Mouse (Mus musculus) kidney, adult 9 months (tissue): ENCODE data around the gene Mob3c.

Source experiments
- DNase-seq: peaks from one replicate; pipeline ENCODE4 v3.0.0; 2022

Mob3c gene

DNA sequence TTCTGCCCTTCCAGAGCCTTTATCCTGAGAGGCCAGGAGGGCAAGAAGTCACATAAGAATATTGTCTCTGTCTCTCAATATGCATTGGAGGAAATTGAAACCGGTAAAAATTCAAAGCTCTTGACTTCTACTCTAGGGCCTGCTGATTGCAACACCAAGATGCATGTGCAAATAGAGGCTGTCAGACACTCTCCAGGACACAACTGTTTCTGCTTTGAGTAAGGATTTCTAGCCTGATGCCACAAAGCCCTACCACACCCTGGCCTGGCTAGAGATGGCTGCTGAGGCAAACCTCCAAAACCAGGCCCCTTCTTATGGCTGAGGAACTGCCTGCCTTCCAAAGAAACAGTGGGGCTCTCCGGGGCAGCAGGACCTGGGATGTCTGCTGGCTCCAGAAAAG is 7.7 kb downstream of the Mob3c start:
- no peak for DNase-seq

DNA sequence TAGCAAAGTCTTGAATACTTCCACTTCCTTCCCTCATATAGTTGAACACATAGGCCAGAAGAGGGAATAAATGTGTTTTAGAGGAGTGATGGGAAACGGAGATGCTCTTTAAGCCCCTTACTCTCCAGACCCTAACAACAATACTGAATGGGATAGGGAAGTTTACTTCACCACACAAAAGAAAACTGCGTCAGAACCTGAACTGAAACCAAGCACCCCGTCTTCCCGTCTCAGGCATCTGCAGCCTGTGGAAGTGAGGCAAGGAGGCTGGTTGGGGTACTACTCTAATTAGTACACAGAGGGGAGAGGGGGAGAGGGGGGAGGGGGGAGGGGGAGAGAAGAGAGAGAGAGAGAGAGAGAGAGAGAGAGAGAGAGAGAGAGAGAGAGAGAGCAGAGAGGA is 10.3 kb downstream of the Mob3c start:
- DNase-seq, result no peak

DNA sequence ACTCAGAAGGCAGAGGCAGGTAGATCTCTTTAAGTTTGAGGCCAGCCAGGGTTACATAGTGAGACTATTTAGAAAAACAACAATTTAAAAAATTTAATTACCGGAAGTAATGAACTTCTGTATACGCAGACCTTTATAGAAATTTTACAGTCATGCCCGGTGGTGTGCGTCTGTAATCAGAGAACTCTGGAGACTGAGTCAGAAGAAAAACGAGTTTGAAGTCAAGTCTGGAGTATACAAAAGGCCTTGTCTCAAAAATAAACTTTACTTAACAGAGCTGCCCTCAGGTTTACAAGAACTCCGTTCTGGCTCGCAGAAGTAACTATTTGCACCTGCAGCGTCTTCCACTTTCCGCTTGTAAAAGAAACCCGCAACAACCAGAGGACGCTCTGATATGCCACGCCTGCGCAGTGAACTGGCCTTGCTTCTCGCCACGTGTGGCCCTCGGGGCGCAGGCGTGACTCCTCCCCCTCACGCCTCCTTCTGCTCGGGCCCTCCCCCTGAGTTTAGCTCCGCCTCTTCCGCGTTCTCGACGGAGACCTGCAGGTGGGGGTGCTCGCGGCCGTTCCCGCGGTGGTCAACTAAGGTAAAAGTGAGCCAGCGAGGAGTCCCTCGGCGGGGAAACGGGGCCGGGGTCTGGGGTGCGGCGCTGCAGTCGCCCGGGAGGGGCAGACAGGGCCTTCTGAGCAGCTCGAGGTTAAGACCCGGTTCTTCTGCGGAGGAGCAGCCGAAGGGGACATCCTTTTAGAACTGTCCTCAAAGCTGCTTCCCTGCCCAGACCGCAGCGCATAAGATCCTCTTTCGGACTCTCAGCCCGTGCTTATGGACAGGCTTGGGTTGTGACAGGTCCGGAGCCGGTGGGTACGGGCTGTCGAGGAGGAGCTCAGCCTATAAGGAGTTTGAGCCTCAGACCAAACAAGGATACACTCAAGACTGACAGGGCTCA is 11.1 kb downstream of the Mob3c start, which contains the start of gene Mknk1:
Gene Mknk1, plus strand, starts transcription at position 503 of the 946 bp plus-strand sequence.
- DNase-seq, result peak; percentile 96

DNA sequence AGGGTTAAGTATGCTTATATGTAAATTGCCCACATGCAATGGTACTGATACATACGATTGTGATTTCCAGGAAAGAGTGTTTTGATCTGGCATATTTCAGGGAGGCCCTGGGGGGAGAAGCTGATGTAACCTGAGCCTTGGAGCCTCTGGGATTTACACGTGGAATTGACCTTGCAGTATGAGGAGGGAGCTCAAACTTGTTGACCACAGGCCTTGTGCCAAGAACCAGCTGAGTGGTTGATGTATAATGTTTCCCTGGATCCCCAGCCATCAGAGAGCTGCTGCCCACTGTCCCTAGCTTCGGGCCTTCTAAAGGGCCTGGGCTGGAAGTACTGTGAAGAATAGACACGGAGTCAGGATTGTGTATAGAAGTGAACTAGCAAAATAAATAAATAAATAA is 12.1 kb downstream of the Mob3c start:
- peak; percentile 40 for DNase-seq

DNA sequence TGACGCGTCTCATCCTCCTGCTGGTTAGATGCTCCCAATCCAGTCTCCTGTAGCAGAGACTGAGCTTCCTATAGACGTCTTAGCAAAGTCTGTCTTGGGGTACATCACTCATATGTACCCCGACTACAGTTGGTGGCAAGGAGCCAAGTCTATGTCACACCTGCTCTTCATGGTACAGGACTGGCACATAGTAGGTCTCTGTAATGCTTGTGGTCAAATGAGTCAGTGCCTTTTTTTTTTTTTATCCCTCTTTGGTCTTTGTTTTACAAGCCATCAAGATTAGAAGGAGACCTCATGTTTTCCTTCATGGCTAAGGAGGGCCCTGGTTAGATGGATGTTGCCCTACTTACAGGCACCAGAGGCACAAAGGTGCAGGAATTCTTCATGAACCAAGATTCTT is 12.9 kb downstream of the Mob3c start:
- no peak for DNase-seq

DNA sequence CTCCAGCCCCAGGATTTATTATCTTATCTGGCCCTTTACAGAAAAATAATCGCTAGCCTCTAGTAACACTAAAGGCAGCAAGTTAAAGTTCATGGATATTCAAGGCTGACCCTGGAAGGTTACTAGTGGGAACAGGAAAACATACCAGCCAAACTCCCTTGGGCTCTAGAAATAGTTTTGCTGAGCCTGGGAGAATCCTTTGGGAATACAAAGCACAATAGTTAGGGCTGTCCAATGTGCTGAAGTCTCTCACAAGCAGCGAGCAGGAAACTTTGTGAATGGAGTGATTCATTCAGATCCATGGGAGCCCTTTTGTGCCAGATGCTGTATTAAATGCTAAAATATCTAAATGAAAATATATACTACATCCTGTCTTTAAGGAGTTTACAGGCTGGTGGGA is 18.8 kb downstream of the Mob3c start:
- peak; percentile 41 for DNase-seq

DNA sequence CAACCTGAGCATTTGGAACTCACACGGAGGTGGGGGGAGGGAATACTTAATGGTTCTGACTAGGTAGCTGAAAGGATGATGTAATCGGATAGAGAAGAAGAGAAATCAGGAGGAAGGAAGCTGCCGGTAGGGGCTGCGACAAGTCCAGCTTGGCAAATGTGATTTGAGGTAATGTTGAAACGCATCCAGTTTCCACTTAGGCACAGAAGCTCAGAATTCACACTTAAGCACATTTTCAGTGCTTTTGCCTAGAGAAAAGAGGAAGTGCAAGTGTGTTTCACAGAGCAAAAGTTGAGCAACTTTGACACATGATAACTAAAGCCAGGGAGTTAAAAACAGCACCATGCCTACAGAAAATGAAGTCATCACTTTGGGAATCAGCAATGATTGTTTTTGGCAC is 19.5 kb downstream of the Mob3c start:
- peak; percentile 23 for DNase-seq

DNA sequence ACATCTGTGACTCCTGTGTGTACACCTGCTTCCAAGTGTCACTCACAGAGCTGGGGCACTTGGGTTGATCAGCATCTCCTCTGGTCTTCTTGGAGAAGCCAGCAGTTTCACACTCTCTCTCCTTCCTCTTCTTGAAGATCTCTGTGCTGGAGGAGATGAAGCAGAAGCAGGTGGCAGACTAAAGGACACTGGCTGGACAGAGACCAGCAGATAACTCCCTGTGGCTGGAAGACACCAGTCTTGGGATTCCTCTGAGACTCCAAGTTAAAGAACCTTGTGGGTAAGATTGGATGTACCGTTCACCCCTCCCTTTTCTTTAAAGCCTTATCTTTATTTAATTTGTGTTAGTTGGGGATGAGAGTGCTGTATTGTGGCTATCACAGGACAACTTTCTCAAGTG is 20.2 kb downstream of the Mob3c start:
- no peak for DNase-seq

DNA sequence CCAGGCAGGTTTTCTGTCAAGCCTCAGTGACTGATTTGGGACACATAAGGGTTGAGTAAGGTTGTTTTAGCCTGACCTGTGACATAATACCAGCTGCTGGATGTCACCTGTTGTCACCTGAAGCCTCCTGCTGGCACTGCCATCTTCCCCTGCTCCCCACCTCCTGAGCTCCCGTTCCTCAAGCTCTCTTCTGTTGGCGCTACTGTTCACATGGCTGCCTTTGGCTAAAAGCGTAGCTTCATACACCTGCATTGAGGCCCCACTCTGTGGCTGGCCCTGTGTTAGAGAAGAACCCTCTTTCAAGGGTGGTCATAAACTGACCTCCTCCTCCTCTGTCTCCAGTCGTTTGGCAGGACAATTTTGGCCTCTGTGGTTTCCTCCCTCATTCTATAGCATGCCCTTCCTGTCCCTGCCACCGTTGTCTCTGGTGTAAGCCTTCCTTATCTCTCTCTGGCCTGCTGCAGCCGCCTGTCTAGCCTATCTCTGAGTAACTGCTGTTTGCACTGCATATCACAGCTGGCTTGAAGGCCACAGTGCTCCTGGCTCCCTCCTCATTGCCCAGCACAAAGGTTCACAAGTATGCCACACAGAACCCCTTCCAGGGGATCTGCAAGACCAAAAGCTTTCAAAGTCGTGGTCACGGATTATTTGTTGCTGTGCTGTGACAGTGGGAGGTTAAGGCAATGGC is 21.2 kb downstream of the Mob3c start:
- no peak for DNase-seq

DNA sequence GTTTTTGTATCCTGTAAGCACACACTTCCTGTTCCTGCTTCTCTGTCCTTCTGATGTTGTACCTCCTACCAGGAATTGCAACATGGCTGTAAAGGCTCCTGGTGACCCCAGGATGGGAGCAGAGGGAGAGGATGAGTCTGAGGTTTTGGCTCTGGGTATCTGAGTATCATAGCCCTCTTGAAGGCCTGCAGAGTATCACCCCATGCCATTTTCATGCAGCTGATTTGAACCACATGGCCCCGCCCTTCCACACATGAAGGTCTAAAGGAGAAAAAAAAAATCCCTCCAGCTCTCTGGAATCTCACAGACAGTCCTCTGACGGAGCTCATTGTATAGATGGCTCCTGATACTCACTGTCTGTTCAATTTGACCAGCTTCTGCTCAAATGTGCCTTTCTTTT is 22.2 kb downstream of the Mob3c start:
- no peak for DNase-seq

DNA sequence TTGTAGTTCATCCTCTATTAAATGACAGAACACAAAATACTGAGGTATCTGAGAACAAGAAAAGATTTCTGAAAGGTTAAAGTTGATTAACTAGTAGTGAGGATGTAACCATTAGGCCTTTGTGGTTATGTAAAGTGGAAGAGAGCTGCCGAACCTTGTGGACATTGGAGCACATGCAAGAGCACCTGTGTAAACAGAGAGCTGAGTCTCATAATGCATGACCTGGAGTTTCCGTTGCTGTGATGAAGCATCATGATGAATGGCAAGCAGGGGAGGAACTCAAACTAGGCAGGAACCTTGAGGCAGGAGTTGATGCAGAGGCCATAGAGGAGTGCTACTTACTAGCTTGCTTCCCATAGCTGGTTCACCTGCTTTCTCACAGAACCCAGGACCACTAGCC is 22.7 kb downstream of the Mob3c start:
- no peak for DNase-seq

DNA sequence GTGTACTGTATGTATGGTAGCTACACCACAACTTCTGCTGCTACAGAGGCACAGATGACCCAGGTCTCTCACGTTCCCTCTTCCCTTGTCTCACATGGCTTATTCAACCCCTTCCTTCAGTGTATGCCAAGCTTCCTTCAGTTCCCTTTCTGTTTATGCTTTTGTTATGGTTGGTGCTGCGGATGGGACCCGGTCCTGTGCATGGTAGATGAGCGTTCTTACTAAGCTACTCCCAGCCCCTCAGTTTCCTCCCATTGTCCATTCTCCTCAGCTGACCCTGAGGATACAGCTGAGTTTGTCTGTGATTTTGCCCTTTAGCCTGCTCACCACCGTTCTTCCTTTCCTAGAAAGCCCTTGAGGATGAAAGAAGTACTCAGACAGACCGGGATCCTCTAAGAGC is 23.7 kb downstream of the Mob3c start:
- DNase-seq, result no peak

DNA sequence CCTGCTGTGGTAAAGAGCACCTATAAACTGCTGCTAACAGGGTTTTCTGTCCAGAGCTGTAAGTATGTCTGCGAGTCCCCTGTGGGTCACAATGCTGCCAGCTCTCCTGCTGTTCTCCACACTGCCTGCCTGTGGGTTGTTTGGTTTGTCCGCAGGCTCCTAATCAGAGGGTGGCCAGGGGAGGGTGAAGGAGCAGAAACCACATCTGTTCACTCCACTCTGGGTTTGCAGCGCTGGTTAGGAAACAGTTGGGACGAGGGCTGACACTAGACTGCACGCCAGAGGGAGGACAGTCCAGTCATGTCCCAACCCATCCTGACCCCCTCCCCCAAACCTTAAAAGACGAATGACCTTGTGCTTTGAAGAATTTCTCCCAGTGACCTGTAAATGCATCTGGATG is 27.2 kb downstream of the Mob3c start:
- no peak for DNase-seq

DNA sequence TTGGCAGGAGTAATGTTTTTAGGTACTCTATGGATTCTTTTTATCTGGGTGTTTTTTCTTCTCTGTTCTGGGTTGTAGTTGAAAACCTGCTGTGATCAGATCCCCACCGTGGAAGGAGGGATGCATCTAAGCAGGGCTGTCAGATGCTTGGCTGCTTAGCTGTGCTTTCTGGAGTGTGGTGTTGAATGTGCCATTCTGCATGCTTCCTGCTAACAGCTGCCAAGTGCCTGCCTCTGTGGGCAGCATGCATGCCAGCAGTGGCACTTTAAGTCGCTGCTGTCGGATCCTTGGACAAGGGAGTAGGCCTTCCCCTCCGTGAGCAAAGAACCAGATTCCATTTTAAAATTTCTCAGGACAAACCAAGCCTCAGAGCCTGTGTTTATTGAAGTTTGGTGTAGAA is 27.7 kb downstream of the Mob3c start:
- no peak for DNase-seq

DNA sequence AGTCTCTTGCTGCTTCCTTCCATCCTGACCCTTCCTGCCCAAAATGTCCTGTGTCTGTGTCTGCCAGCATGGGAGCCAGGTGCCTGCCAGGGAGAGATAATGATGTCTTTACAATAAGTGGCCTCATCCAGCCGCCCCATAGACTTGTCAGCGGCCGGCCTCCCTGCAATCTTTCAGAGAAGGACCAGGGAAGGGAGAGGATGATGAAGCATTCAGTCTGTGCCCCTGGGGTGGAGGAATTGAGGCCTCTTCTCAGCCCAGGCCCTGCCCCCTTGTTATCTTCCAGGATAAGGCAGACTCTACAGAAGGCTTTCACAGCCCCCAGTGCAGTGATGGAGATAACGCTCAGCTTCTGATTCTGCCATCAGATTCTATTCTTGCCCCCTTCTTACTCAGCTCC is 28.4 kb downstream of the Mob3c start:
- no peak for DNase-seq

DNA sequence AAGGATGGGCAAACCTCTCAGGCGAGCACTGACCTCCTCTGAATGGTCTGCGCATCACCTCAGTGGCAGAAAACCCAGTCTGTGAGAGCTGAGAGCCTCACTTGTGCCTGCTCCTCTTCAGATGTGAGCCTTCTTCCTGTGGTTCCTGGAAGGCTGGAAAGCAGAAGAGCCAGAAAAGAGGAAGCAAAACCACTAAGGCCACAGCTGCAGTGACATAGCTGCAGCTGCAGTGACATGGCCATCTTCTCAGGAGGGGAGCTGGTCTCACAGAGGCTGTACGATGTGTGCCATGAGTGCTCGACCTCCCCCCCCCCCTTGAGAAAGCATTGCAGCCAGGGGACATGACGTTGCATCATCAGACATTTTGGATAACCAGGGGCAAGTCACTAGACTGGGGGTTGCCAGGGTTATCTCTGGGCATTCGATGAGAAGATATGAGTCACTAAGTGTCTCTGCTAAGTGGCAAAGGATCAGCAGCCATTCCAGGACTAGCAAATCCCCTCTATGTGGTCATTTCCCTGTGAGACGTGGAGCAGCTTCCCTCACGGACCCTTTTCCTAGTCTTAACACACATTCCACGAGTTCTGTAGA is 29.5 kb downstream of the Mob3c start:
- no peak for DNase-seq

DNA sequence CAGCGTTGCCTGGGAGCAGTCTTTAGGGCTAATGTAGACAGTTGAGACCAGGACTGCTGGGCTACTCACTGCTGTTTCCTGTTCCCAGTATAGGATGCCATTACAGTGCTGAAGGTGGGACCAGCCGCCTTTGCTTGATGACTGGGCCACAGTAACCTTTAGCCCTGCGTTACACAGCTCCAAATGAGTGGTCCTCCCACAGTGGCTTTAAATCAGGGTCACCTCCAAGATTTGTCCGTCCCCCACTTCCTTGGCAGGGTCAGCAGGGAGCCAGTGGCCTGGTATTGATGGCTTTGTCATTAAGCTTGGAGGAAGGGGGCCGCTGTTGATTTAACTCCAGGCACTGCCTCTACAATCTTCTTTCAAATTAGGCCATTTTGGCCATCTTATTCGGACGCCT is 35.5 kb downstream of the Mob3c start:
- DNase-seq, result no peak

DNA sequence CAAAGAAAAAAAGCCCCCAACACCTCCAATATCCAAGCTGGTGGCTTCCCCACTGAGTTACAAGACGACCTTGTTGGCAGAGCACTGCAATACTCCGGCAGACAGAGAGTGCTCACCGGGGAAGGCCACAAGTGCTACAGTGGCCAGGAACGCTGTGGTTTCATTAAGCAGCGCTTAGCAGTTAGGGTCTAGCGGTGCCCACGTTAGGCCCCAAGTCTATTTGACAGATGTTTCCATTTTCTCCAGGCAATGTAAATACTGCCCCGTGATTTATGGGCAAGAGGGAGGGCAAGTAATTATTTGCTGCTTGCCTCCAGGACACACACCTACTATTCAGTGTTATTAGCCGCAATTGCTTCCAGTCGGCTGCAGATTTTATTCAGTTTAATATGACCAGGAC is 36.0 kb downstream of the Mob3c start:
- DNase-seq, result no peak

DNA sequence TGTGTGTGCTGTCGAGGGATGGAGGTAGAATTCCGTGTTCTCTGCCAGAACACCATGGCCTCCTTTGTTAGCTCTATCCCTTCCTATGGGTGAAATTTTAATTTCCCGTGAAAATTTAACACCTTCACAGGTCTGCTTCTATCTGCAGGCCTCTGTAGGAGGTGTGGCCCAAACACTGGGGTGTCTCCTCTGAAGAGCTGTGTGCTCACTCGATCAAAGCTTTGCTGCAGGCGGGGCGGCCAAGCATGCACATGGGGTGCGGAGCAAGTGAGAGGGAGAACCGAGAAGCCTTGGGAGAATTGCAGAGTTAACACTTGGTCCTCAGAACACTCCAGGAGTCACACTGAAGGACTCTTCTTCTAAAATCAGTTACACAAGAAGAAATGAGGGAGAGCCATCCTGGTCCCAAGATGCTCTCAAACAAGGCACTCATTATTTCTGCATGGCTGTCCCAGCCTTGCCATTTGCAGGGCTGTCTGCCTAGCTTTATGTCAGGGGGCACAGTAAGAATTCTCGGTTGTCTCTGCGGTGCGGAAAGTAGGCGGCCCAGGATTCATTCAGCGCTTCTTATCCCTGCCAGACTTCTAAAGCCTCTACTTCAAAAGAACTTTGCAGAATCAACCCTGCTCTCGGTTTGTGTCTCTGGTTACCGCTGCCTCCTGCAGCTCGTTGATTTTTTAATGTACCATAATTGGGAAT is 41.8 kb downstream of the Mob3c start:
- DNase-seq, result no peak

DNA sequence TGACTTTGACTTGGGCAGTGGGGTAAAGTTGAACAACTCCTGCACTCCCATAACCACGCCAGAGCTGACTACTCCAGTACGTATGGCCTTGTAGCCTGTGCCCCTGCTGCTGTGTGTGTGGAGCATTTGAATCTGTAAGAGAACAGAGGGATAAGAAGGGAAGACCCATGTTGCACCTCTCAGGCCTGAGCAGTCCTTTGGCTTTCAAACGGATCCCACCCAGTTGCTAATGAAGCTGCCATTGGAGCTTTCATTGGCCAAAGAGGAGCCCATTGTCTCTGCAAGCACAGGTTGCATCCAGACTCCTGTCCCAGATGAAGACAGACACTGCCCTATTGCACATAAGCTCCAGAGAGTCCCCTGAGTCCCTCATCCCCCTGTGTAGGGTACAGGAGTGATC is 45.3 kb downstream of the Mob3c start:
- DNase-seq, result no peak

DNA sequence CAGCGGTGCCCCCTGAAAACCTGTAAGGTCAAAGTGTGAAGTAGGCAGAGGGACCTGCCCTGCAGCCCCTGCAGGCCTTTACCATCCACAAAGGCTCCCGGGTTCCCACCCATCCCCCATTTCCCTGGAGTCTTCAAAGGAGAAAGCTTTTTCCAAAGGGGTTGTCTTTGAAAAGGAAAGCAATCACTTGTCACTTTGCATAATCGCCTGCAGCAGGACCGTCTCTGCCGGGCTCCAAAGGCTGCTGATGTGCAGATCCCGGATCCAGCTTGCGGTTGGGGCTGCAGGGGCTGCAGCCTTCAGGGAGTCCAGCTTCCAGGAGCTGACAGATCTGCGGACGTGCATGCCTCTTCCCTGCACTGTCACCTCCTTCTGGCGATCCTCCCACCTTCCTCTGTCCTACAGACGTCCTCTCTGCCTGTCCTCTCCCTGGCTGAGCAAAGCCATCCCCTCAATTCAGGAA is 50.4 kb downstream of the Mob3c start:
- DNase-seq, result no peak

DNA sequence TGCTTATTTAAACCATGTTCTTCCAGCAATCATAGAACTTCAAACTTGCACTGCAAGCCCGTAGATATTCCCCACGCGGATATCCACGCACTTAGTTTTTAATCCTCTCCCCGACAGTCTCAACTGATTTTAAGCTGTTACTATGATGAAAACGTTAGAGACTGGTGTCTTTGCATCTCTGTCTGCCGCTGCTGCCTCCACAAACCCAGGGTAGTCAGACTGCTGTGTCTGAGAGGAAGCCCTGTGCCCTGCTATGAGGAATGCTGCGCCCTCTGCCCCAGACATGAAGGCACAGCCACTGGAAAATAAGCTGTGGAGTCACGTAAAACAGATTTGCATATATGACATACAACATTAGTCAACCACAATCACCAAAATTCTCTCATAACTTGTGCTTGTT is 50.9 kb downstream of the Mob3c start:
- DNase-seq, result no peak

DNA sequence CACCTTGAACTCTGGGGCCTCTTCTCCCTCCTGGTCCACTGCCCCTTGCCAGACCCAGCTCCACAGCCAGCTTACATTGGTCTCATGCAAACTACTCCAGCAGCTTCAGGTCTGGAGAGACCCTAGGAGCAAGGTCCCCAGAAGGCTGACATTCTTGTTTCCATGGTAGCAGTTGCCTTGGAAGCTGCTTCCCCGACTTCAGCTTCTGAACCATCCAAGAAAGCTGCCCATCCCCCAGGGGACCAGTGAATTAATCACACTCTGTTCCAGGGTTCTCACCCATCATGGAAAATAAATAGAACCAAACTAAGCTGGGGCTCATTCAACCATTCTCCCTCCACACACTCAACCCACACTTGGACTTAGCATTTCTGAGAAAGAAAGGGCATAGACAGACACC is 53.3 kb downstream of the Mob3c start:
- no peak for DNase-seq
